Mouse (Mus musculus) olfactory bulb, adult 2 months (tissue): ENCODE data around the gene Gdpd1.

Experiments
- CTCF ChIP-seq: fragments of 200-500 bp; IDR thresholded peaks from 2 replicates; pipeline ENCODE4 v1.5.1; 2012; ENCODE audit warnings: low read depth, mild to moderate bottlenecking, low read length, moderate library complexity; ENCODE audit not compliant: insufficient read depth
- POLR2A ChIP-seq: fragments of 200-500 bp; IDR thresholded peaks from 2 replicates; pipeline ENCODE4 v1.6.1; 2012; ENCODE audit warnings: mild to moderate bottlenecking, low read depth, low read length, moderate library complexity; ENCODE audit not compliant: insufficient read depth

GRCm38 (mm10) chr11:87046968-87047367 is 26.9 kb downstream of the Gdpd1 start:
- TF ChIP-seq POLR2A = no peak
- TF ChIP-seq CTCF = no peak
